8 mouse cellular contexts compared by ENCODE assay signal in genomic region chr11:98918231-98918630, GRCm38 (mm10). TPM values are rescaled to one million over a fixed set of nuclear protein-coding genes. Genes with fewer than 3 reads are reported as not detected.
DNase-seq lines count a peak whose midpoint lies in the region; ATAC-seq and TF ChIP-seq lines count a peak whose summit lies in the region.

No protein-coding gene starts in this region.

- DNase-seq in adrenal gland, adult (ENCODE audit: inconsistent age in 2 of 2, low spot score in 1 of 2): peak; percentile 44 to 71
- no peak for DNase-seq in adrenal gland, postnatal 25 days
- DNase-seq in spleen, adult 2 months (ENCODE audit: low read depth in 1 of 2, low spot score in 2 of 2): no peak
- no peak for DNase-seq in spleen, postnatal 14 days (ENCODE audit: low spot score in 2 of 2)
- DNase-seq in cerebellum, adult 2 months: no peak
- DNase-seq in urinary bladder, postnatal 25 days (ENCODE audit: low spot score): no peak

- no peak for TF ChIP-seq CTCF in spleen, adult 2 months (IDR thresholded peaks at IDR 0.05; ENCODE audit: extremely low read depth, insufficient read depth, insufficient read length, insufficient replicate concordance)
- no peak for TF ChIP-seq CTCF in cerebellum, adult 2 months (IDR thresholded peaks at IDR 0.05; ENCODE audit: borderline replicate concordance, insufficient read depth, low read depth, low read length)

- no peak for TF ChIP-seq POLR2A in spleen, adult 2 months (IDR thresholded peaks at IDR 0.05; ENCODE audit: low read depth, low read length)
- no peak for TF ChIP-seq POLR2A in cerebellum, adult 2 months (IDR thresholded peaks at IDR 0.05; ENCODE audit: borderline replicate concordance, insufficient read depth, low read length)

- H3K27me3 ChIP-seq in spleen, adult 2 months (ENCODE audit: control insufficient read depth, insufficient read depth, low read length): no peaks in the 10 kb centered on the region
- no peaks in the 10 kb centered on the region for H3K27me3 ChIP-seq in limb, embryonic 13.5 days
- H3K27me3 ChIP-seq in cerebellum, adult 2 months (ENCODE audit: control insufficient read depth, insufficient read depth, low read length): no peaks in the 10 kb centered on the region

- H3K4me1 ChIP-seq in spleen, adult 2 months (ENCODE audit: control insufficient read depth, insufficient read depth, insufficient read length): peaks cover 11% of the 10 kb centered on the region; the same call in 1 of the 2 replicates
- H3K4me1 ChIP-seq in limb, embryonic 13.5 days: peaks cover 39% of the 10 kb centered on the region
- peaks cover 4% of the 10 kb centered on the region; the same call in 1 of the 2 replicates for H3K4me1 ChIP-seq in cerebellum, adult 2 months (ENCODE audit: control insufficient read depth, insufficient read depth, low read length)

- peak overlapping the region; percentile 12; the same call in 1 of the 2 replicates for H3K27ac ChIP-seq in spleen, adult 2 months (ENCODE audit: insufficient read depth, low read length)
- H3K27ac ChIP-seq in limb, embryonic 13.5 days: peak overlapping the region; percentile 53; the same call in 1 of the 2 replicates
- H3K27ac ChIP-seq in cerebellum, adult 2 months (ENCODE audit: insufficient read depth, low read length): no peak overlapping the region

- no peaks in the 10 kb centered on the region for H3K36me3 ChIP-seq in spleen, adult 2 months (ENCODE audit: control insufficient read depth, insufficient read depth, low read length)
- H3K36me3 ChIP-seq in limb, embryonic 13.5 days: peaks cover 68% of the 10 kb centered on the region

- no peaks in the 10 kb centered on the region for H3K9me3 ChIP-seq in limb, embryonic 13.5 days

- no peak overlapping the region for H3K4me2 ChIP-seq in limb, embryonic 13.5 days (replicated peaks)

- no peak overlapping the region for H3K4me3 ChIP-seq in spleen, adult 2 months (ENCODE audit: extremely low read depth, insufficient read depth, insufficient read length)
- no peak overlapping the region for H3K4me3 ChIP-seq in limb, embryonic 13.5 days
- no peak overlapping the region for H3K4me3 ChIP-seq in cerebellum, adult 2 months (replicated peaks; ENCODE audit: insufficient read depth, low read depth, low read length)

- ATAC-seq in limb, embryonic 13.5 days (ENCODE audit: low FRiP score, low read depth): no peak
- ATAC-seq in neutrophil, adult 5-6 weeks (ENCODE audit: extremely low read depth, insufficient number of reproducible peaks, low FRiP score, poor library complexity, severe bottlenecking): peak; percentile 79

- WGBS in spleen, adult 2 months: 37% methylated on average over 9 of the region's 9 CpGs
- 59% methylated on average over 9 of the region's 9 CpGs for WGBS in limb, embryonic 13.5 days
- WGBS in cerebellum, adult 2 months: 82% methylated on average over 9 of the region's 9 CpGs

- no peak overlapping the region; the same call in 1 of the 2 replicates for H3K9ac ChIP-seq in limb, embryonic 13.5 days

RNA-seq across cellular contexts. Expression of gene Rara, which starts 9.4 kb away (rescaled TPM):
- 21.8 and 27.7 TPM in 2 replicates for total RNA-seq in adrenal gland, postnatal 25 days (2021)
- polyA plus RNA-seq in spleen, adult 2 months (2012; rRNA removed): 37.0 and 48.8 TPM in 2 replicates
- polyA plus RNA-seq in limb, embryonic 13.5 days (2015; fragmentation: Nextera tagmentation; extraction: Ambion mirVana): 46.5 and 49.8 TPM in 2 replicates
- total RNA-seq in neutrophil, adult 5-6 weeks (2017): 131 and 135 TPM in 2 replicates
- 13.5 and 15.4 TPM in 2 replicates for polyA plus RNA-seq in cerebellum, adult 2 months (2012; rRNA removed)

RNA-seq across cellular contexts. Expression of gene Cdc6, which starts 10.6 kb away (rescaled TPM):
- 1.7 and 4.3 TPM in 2 replicates for total RNA-seq in adrenal gland, postnatal 25 days (2021)
- 1.6 and 2.0 TPM in 2 replicates for polyA plus RNA-seq in spleen, adult 2 months (2012; rRNA removed)
- polyA plus RNA-seq in limb, embryonic 13.5 days (2015; fragmentation: Nextera tagmentation; extraction: Ambion mirVana): 31.4 and 32.3 TPM in 2 replicates
- total RNA-seq in neutrophil, adult 5-6 weeks (2017): 2.0 and 2.2 TPM in 2 replicates
- polyA plus RNA-seq in cerebellum, adult 2 months (2012; rRNA removed): 0.30 and 0.36 TPM in 2 replicates

RNA-seq across cellular contexts. Expression of gene Wipf2, which starts 54.8 kb away (rescaled TPM):
- 18.0 and 26.4 TPM in 2 replicates for total RNA-seq in adrenal gland, postnatal 25 days (2021)
- polyA plus RNA-seq in spleen, adult 2 months (2012; rRNA removed): 8.0 and 10.1 TPM in 2 replicates
- polyA plus RNA-seq in limb, embryonic 13.5 days (2015; fragmentation: Nextera tagmentation; extraction: Ambion mirVana): 4.9 and 5.4 TPM in 2 replicates
- total RNA-seq in neutrophil, adult 5-6 weeks (2017): 13.4 and 16.2 TPM in 2 replicates
- 25.8 and 27.3 TPM in 2 replicates for polyA plus RNA-seq in cerebellum, adult 2 months (2012; rRNA removed)

Comparison
In these comparisons a context has a peak if more than half of its experiments do, and no peak if none do; other contexts are left out.
1. DNase-seq: peak in adrenal gland, adult (2 of 2); none in adrenal gland, postnatal 25 days (single experiment), spleen, adult 2 months (0 of 2), spleen, postnatal 14 days (0 of 2), cerebellum, adult 2 months (0 of 2) and urinary bladder, postnatal 25 days (single experiment).
2. RNA of gene Cdc6, which starts 10.6 kb away (polyA plus RNA-seq): 31.4 to 32.3 TPM in limb, embryonic 13.5 days; 1.6 to 2.0 TPM in spleen, adult 2 months and 0.30 to 0.36 TPM in cerebellum, adult 2 months; every median in the first group is over 10 times any median in the second.